Mouse (Mus musculus) forebrain, embryonic 16.5 days (tissue): ENCODE measurements at regions not wholly inside any gene's neighbourhood (a gene's known extent, or its start where the extent isn't known, plus 50 kb on each side); places are given as distances from the start of the nearest gene placed in this dataset.

Source experiments
- ATAC-seq: fragments of 200-750 bp; cut with Nextera tagmentation; 2 replicates; pipeline ENCODE4 v1.8.0; 2017; ENCODE audit warnings: mild to moderate bottlenecking, moderate library complexity
- H3K27ac ChIP-seq: fragments of 300-500 bp; sonication (generic); 2 replicates; pipeline ENCODE4 v1.5.1; 2014; ENCODE audit warnings: low read length, control low read depth
- H3K27me3 ChIP-seq: fragments of 300-500 bp; sonication (generic); replicated peaks from 2 replicates; pipeline ENCODE4 v1.6.1; 2014; ENCODE audit warnings: low read length; ENCODE audit not compliant: control insufficient read depth, insufficient read depth
- H3K36me3 ChIP-seq: fragments of 300-500 bp; sonication (generic); 2 replicates; pipeline ENCODE4 v1.6.1; 2014; ENCODE audit not compliant: control insufficient read depth, insufficient read depth
- H3K4me1 ChIP-seq: fragments of 300-500 bp; sonication (generic); replicated peaks from 2 replicates; pipeline ENCODE4 v1.6.1; 2014; ENCODE audit warnings: low read length; ENCODE audit not compliant: control insufficient read depth, insufficient read depth
- H3K4me2 ChIP-seq: fragments of 300-500 bp; sonication (generic); 2 replicates; pipeline ENCODE4 v1.6.1; 2014; ENCODE audit warnings: mild to moderate bottlenecking, low read length, control low read depth
- H3K4me3 ChIP-seq: fragments of 300-500 bp; sonication (generic); replicated peaks from 2 replicates; pipeline ENCODE4 v1.5.1; 2014; ENCODE audit warnings: mild to moderate bottlenecking, low read length, control low read depth
- H3K9ac ChIP-seq: fragments of 300-500 bp; sonication (generic); replicated peaks from 2 replicates; pipeline ENCODE4 v1.6.1; 2014; ENCODE audit warnings: low read depth, low read length, control low read depth
- H3K9me3 ChIP-seq: fragments of 300-500 bp; sonication (generic); 2 replicates; pipeline ENCODE4 v1.6.1; 2016; ENCODE audit warnings: low read length; ENCODE audit not compliant: control insufficient read depth
- WGBS: fragments of 180-500 bp; shearing (Covaris S2); extraction: QIAGEN DNeasy Blood & Tissue Kit; methylation state at CpG from one replicate; pipeline ENCODE4 v1.1.7; 2014; 5-methylcytosine and 5-hydroxymethylcytosine counted together

DNA sequence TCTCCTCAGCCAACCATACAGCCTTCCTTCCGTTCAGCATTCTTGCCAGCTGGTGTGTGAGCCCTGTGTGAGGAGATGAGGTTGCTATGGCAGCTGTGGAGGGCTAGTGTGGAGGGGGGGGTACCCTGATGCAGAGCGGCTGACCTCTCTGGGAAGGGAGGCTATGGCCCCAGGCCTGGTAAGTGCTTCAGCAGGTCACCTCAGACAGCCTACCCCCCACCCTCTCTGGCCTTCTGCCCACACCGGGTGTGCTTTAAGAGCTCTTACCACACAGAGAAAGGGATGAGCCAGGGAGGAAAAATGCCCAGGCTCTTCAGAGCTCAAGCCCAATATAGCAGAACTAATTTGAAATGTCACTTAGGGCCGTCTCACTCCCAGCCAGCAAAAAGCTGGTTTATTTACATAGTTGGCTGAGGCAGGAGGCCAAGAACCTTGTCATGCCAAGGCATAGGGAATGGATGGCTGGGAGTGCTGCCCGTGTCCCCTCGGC is 69.1 kb upstream of the Pja1 start:
- H3K27ac ChIP-seq: peak overlapping the region; percentile 70
- peak; percentile 91 for ATAC-seq
- H3K9ac ChIP-seq: no peak overlapping the region
- H3K4me2 ChIP-seq: no peak overlapping the region
- no peaks in the 10 kb centered on the region for H3K36me3 ChIP-seq
- H3K9me3 ChIP-seq: no peaks in the 10 kb centered on the region
- H3K4me1 ChIP-seq: peaks cover 8% of the 10 kb centered on the region
- no peak overlapping the region for H3K4me3 ChIP-seq
- WGBS: 53% methylated on average over 5 of the region's 6 CpGs
- H3K27me3 ChIP-seq: no peaks in the 10 kb centered on the region

GRCm38 (mm10) chrX:99539684-99540083 is 68.6 kb upstream of the Pja1 start:
- H3K4me1 ChIP-seq: peaks cover 8% of the 10 kb centered on the region

GRCm38 (mm10) chrX:99537814-99538213 is 66.7 kb upstream of the Pja1 start:
- no peak overlapping the region for H3K4me2 ChIP-seq
- H3K36me3 ChIP-seq: no peaks in the 10 kb centered on the region
- WGBS: 85% methylated on average over 4 of the region's 4 CpGs
- H3K4me3 ChIP-seq: no peak overlapping the region
- no peak overlapping the region for H3K27ac ChIP-seq
- ATAC-seq: no peak
- peaks cover 8% of the 10 kb centered on the region for H3K4me1 ChIP-seq
- no peaks in the 10 kb centered on the region; the same call in 1 of the 2 replicates for H3K27me3 ChIP-seq
- no peaks in the 10 kb centered on the region for H3K9me3 ChIP-seq
- no peak overlapping the region for H3K9ac ChIP-seq

More at GRCm38 (mm10) chrX:99539684-99540083, 68.6 kb upstream of the Pja1 start:
- no peaks in the 10 kb centered on the region for H3K36me3 ChIP-seq
- no peak overlapping the region for H3K4me3 ChIP-seq
- H3K9me3 ChIP-seq: no peaks in the 10 kb centered on the region
- no peak overlapping the region for H3K4me2 ChIP-seq
- H3K27me3 ChIP-seq: no peaks in the 10 kb centered on the region
- peak overlapping the region; percentile 70 for H3K27ac ChIP-seq
- peak; percentile 26 for ATAC-seq
- H3K9ac ChIP-seq: no peak overlapping the region
- WGBS: 64% methylated on average over 4 of the region's 4 CpGs

DNA sequence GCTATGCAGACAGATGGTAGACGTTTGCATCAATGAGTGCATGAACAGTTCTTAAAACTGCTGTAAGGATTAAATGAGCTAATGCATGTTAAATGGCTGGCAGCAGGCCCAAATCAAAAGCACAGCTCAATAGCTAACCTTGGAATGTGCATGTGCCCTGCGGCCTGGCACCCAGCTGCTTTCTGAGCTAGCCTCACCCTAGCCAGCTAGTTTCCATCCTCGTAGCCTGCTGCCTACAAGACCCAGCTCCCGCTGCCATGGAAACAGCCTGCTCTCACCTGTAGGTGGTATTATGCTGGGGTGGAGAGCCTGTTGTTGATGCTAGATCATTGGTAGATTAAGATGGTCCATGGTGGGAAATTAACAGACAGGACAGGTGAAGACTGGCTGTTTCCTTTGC is 63.8 kb upstream of the Pja1 start:
- Histone ChIP-seq H3K4me1 (peaks cover 6% of the 10 kb centered on the region), H3K27ac (peak overlapping the region; percentile 25; the same call in 1 of the 2 replicates), H3K9me3 (no peaks in the 10 kb centered on the region), H3K27me3 (no peaks in the 10 kb centered on the region; the same call in 1 of the 2 replicates), H3K9ac (no peak overlapping the region), H3K4me3 (no peak overlapping the region), H3K36me3 (no peaks in the 10 kb centered on the region), H3K4me2 (no peak overlapping the region)
- WGBS: 36% methylated on average over 4 of the region's 4 CpGs
- ATAC-seq: peak; percentile 45

GRCm38 (mm10) chrX:99531154-99531553 is 60.1 kb upstream of the Pja1 start:
- Histone ChIP-seq H3K27ac (no peak overlapping the region), H3K36me3 (no peaks in the 10 kb centered on the region), H3K27me3 (no peaks in the 10 kb centered on the region; the same call in 1 of the 2 replicates), H3K4me1 (peaks cover 3% of the 10 kb centered on the region), H3K4me2 (no peak overlapping the region), H3K4me3 (no peak overlapping the region), H3K9ac (no peak overlapping the region), H3K9me3 (no peaks in the 10 kb centered on the region)
- WGBS: 82% methylated on average over 3 of the region's 3 CpGs
- no peak for ATAC-seq

- no peak overlapping the region for H3K9ac ChIP-seq
- no peaks in the 10 kb centered on the region for H3K36me3 ChIP-seq
- no peak overlapping the region for H3K4me2 ChIP-seq
- no peak overlapping the region for H3K4me3 ChIP-seq
- peaks cover 3% of the 10 kb centered on the region for H3K4me1 ChIP-seq
- H3K27ac ChIP-seq: no peak overlapping the region
- peaks cover 3% of the 10 kb centered on the region; the same call in 1 of the 2 replicates for H3K27me3 ChIP-seq
- 60% methylated on average over 7 of the region's 7 CpGs for WGBS
- H3K9me3 ChIP-seq: no peaks in the 10 kb centered on the region
- ATAC-seq: no peak
Observed at GRCm38 (mm10) chrX:99530511-99530910, 59.4 kb upstream of the Pja1 start.

- ATAC-seq: no peak
- H3K9me3 ChIP-seq: no peaks in the 10 kb centered on the region
- no peaks in the 10 kb centered on the region for H3K36me3 ChIP-seq
- H3K4me1 ChIP-seq: peaks cover 14% of the 10 kb centered on the region
- no peak overlapping the region for H3K4me3 ChIP-seq
- peaks cover 3% of the 10 kb centered on the region; the same call in 1 of the 2 replicates for H3K27me3 ChIP-seq
- no peak overlapping the region for H3K9ac ChIP-seq
- 34% methylated on average over 6 of the region's 6 CpGs for WGBS
- H3K27ac ChIP-seq: no peak overlapping the region; the same call in 1 of the 2 replicates
- H3K4me2 ChIP-seq: no peak overlapping the region
Observed at GRCm38 (mm10) chrX:99523306-99523705, 52.2 kb upstream of the Pja1 start.

DNA sequence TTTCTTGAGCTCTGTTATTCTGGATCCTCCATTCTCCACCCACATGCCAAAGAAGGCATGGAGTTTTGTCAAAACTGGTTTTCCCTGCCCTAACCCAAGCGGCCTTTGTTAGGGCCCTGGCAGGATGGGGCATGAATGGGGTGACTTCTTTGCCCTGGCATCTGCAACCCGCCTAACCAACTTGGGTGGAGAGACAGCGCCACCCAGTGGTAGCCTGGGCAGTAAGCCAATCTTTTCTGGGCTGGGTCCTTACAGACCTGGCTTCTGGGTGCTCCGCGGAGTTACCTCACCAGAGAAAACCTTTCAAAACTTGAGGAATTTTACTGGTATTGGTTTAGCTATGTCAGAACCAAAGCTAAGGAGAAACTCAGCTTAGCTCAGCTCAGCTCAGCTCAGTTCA is 51.8 kb upstream of the Pja1 start:
- peak; percentile 77 for ATAC-seq
- H3K27me3 ChIP-seq: peaks cover 3% of the 10 kb centered on the region; the same call in 1 of the 2 replicates
- H3K4me3 ChIP-seq: no peak overlapping the region
- no peak overlapping the region; the same call in 1 of the 2 replicates for H3K27ac ChIP-seq
- H3K9me3 ChIP-seq: no peaks in the 10 kb centered on the region
- H3K4me2 ChIP-seq: no peak overlapping the region
- peaks cover 16% of the 10 kb centered on the region for H3K4me1 ChIP-seq
- 11% methylated on average over 5 of the region's 5 CpGs for WGBS
- H3K36me3 ChIP-seq: no peaks in the 10 kb centered on the region
- H3K9ac ChIP-seq: no peak overlapping the region

- peaks cover 3% of the 10 kb centered on the region; the same call in 1 of the 2 replicates for H3K27me3 ChIP-seq
- peak; percentile 73 for ATAC-seq
- H3K4me3 ChIP-seq: no peak overlapping the region
- H3K9me3 ChIP-seq: no peaks in the 10 kb centered on the region
- H3K9ac ChIP-seq: no peak overlapping the region
- no peaks in the 10 kb centered on the region for H3K36me3 ChIP-seq
- no peak overlapping the region for H3K4me2 ChIP-seq
- H3K4me1 ChIP-seq: peaks cover 17% of the 10 kb centered on the region
- H3K27ac ChIP-seq: peak overlapping the region; percentile 6; the same call in 1 of the 2 replicates
- WGBS: 27% methylated on average over 11 of the region's 11 CpGs
Observed at GRCm38 (mm10) chrX:99522289-99522688, 51.2 kb upstream of the Pja1 start.

- ATAC-seq: no peak; the same call in 1 of the 2 replicates
- Histone ChIP-seq H3K36me3 (no peaks in the 10 kb centered on the region), H3K4me3 (no peak overlapping the region), H3K4me1 (peaks cover 17% of the 10 kb centered on the region), H3K9ac (no peak overlapping the region), H3K9me3 (no peaks in the 10 kb centered on the region), H3K27me3 (peaks cover 3% of the 10 kb centered on the region; the same call in 1 of the 2 replicates), H3K27ac (no peak overlapping the region), H3K4me2 (no peak overlapping the region)
- 36% methylated on average over 7 of the region's 7 CpGs for WGBS
Observed at GRCm38 (mm10) chrX:99521866-99522265, 50.8 kb upstream of the Pja1 start.
